25 mouse cellular contexts compared by ENCODE assay signal in the genomic region with DNA sequence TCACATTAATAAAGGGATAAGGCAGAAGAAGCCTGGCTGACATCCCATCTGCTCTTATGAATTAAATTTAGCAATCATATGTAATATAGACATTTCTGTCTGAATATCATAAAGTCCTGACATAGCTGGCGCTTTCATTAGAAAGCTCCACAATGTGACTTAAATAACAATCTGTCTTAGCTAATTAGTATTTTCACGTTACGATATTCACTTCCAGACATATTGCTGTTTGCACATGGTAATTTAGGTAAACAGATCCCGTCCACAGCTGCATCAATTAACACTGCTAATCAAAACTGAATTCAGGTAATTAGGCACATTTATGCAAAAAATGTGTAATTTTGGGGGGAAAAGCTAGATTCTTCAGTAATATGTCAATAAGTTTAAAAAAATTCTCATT.
DNase-seq lines count a peak whose midpoint lies in the region; ATAC-seq lines count a peak whose summit lies in the region.
"Had no signal": no experiment of that assay in that cellular context is flagged by ENCODE, and none has a peak within 500 bp of the region (broad histone marks: within the 10 kb centered on the region; RNA-seq: fewer than 3 reads in every experiment).

No protein-coding gene starts in this region.

- no peaks in the 10 kb centered on the region for H3K27me3 ChIP-seq in forebrain, embryonic 12.5 days
- H3K27me3 ChIP-seq in forebrain, embryonic 10.5 days (ENCODE audit: poor library complexity, severe bottlenecking): peaks cover 39% of the 10 kb centered on the region
- H3K27me3 ChIP-seq in hindbrain, embryonic 14.5 days (ENCODE audit: control insufficient read depth, insufficient read depth, low read length): no peaks in the 10 kb centered on the region
- peaks cover 13% of the 10 kb centered on the region; the same call in 1 of the 2 replicates for H3K27me3 ChIP-seq in hindbrain, embryonic 10.5 days (ENCODE audit: insufficient read depth, poor library complexity, severe bottlenecking)
- 0 out of 2 replicates have a peak, but pooled peaks cover 9% of the 10 kb centered on the region for H3K27me3 ChIP-seq in forebrain, embryonic 15.5 days
- H3K27me3 ChIP-seq: embryonic facial prominence, embryonic 12.5 days; embryonic facial prominence, embryonic 15.5 days; heart, embryonic 12.5 days; heart, embryonic 15.5 days; intestine, embryonic 15.5 days had no signal

- 46% methylated on average over 4 of the region's 4 CpGs for WGBS in forebrain, embryonic 12.5 days
- WGBS in forebrain, embryonic 10.5 days: 85% methylated on average over 4 of the region's 4 CpGs
- WGBS in hindbrain, embryonic 14.5 days: 58% methylated on average over 4 of the region's 4 CpGs
- WGBS in hindbrain, embryonic 10.5 days: 86% methylated on average over 4 of the region's 4 CpGs
- 28% methylated on average over 4 of the region's 4 CpGs for WGBS in forebrain, embryonic 15.5 days

- 0 out of 2 replicates have a peak, but pooled peaks cover 5% of the 10 kb centered on the region for H3K36me3 ChIP-seq in forebrain, embryonic 12.5 days (replicated peaks)
- peaks cover 19% of the 10 kb centered on the region for H3K36me3 ChIP-seq in forebrain, embryonic 10.5 days (replicated peaks)
- H3K36me3 ChIP-seq in hindbrain, embryonic 14.5 days (replicated peaks; ENCODE audit: control insufficient read depth, insufficient read depth): peaks cover 23% of the 10 kb centered on the region
- H3K36me3 ChIP-seq in hindbrain, embryonic 10.5 days: 0 out of 2 replicates have a peak, but pooled peaks cover 9% of the 10 kb centered on the region
- H3K36me3 ChIP-seq in forebrain, embryonic 15.5 days: no peaks in the 10 kb centered on the region
- H3K36me3 ChIP-seq: embryonic facial prominence, embryonic 12.5 days; embryonic facial prominence, embryonic 15.5 days; heart, embryonic 12.5 days; heart, embryonic 15.5 days; intestine, embryonic 15.5 days had no signal

- H3K4me1 ChIP-seq in forebrain, embryonic 12.5 days: peaks cover 19% of the 10 kb centered on the region
- peaks cover 69% of the 10 kb centered on the region for H3K4me1 ChIP-seq in forebrain, embryonic 10.5 days
- H3K4me1 ChIP-seq in hindbrain, embryonic 14.5 days (replicated peaks; ENCODE audit: control insufficient read depth, insufficient read depth, low read length): peaks cover 12% of the 10 kb centered on the region; the same call in 1 of the 2 replicates
- peaks cover 3% of the 10 kb centered on the region for H3K4me1 ChIP-seq in hindbrain, embryonic 10.5 days (replicated peaks)
- H3K4me1 ChIP-seq in forebrain, embryonic 15.5 days: peaks cover 24% of the 10 kb centered on the region
- H3K4me1 ChIP-seq: embryonic facial prominence, embryonic 12.5 days; embryonic facial prominence, embryonic 15.5 days; heart, embryonic 12.5 days; heart, embryonic 15.5 days; intestine, embryonic 15.5 days had no signal

- no peak overlapping the region for H3K9ac ChIP-seq in forebrain, embryonic 12.5 days
- no peak overlapping the region for H3K9ac ChIP-seq in hindbrain, embryonic 14.5 days
- no peak overlapping the region for H3K9ac ChIP-seq in forebrain, embryonic 15.5 days (replicated peaks)
- H3K9ac ChIP-seq: embryonic facial prominence, embryonic 12.5 days; embryonic facial prominence, embryonic 15.5 days; heart, embryonic 12.5 days; heart, embryonic 15.5 days; intestine, embryonic 15.5 days had no signal

- H3K4me3 ChIP-seq in forebrain, embryonic 12.5 days (replicated peaks): no peak overlapping the region
- H3K4me3 ChIP-seq in forebrain, embryonic 10.5 days: no peak overlapping the region
- H3K4me3 ChIP-seq in hindbrain, embryonic 14.5 days (replicated peaks; ENCODE audit: low read length): no peak overlapping the region
- no peak overlapping the region for H3K4me3 ChIP-seq in hindbrain, embryonic 10.5 days
- H3K4me3 ChIP-seq in forebrain, embryonic 15.5 days: no peak overlapping the region
- H3K4me3 ChIP-seq: embryonic facial prominence, embryonic 12.5 days; embryonic facial prominence, embryonic 15.5 days; heart, embryonic 12.5 days; heart, embryonic 15.5 days; intestine, embryonic 15.5 days had no signal

- no peak overlapping the region for H3K4me2 ChIP-seq in forebrain, embryonic 12.5 days
- H3K4me2 ChIP-seq in hindbrain, embryonic 14.5 days (replicated peaks): no peak overlapping the region
- no peak overlapping the region for H3K4me2 ChIP-seq in forebrain, embryonic 15.5 days (replicated peaks)
- H3K4me2 ChIP-seq: embryonic facial prominence, embryonic 12.5 days; embryonic facial prominence, embryonic 15.5 days; heart, embryonic 12.5 days; heart, embryonic 15.5 days; intestine, embryonic 15.5 days had no signal

- no peaks in the 10 kb centered on the region for H3K9me3 ChIP-seq in forebrain, embryonic 12.5 days
- no peaks in the 10 kb centered on the region for H3K9me3 ChIP-seq in forebrain, embryonic 10.5 days
- no peaks in the 10 kb centered on the region for H3K9me3 ChIP-seq in hindbrain, embryonic 14.5 days (ENCODE audit: control insufficient read depth, low read length)
- H3K9me3 ChIP-seq in hindbrain, embryonic 10.5 days: no peaks in the 10 kb centered on the region
- H3K9me3 ChIP-seq in forebrain, embryonic 15.5 days: no peaks in the 10 kb centered on the region
- H3K9me3 ChIP-seq: embryonic facial prominence, embryonic 12.5 days; embryonic facial prominence, embryonic 15.5 days; heart, embryonic 12.5 days; heart, embryonic 15.5 days; intestine, embryonic 15.5 days had no signal

- H3K27ac ChIP-seq in forebrain, embryonic 12.5 days: no peak overlapping the region
- no peak overlapping the region for H3K27ac ChIP-seq in forebrain, embryonic 10.5 days
- peak overlapping the region; percentile 50; the same call in 1 of the 2 replicates for H3K27ac ChIP-seq in hindbrain, embryonic 14.5 days
- H3K27ac ChIP-seq in hindbrain, embryonic 10.5 days: no peak overlapping the region
- H3K27ac ChIP-seq in forebrain, embryonic 15.5 days (replicated peaks): no peak overlapping the region
- H3K27ac ChIP-seq: embryonic facial prominence, embryonic 12.5 days; embryonic facial prominence, embryonic 15.5 days; heart, embryonic 15.5 days; intestine, embryonic 15.5 days had no signal

- peak; percentile 50; the same call in 1 of the 2 replicates for ATAC-seq in forebrain, embryonic 12.5 days (ENCODE audit: low FRiP score)
- ATAC-seq in hindbrain, embryonic 14.5 days (ENCODE audit: low FRiP score): no peak
- ATAC-seq in forebrain, embryonic 15.5 days (replicated peaks): peak; percentile 86
- ATAC-seq: activated CD4-positive, CD25-positive, alpha-beta regulatory T cell, adult 4 months; intestine, embryonic 15.5 days had no signal

- DNase-seq in forebrain, embryonic 10.5 days (ENCODE audit: extremely low spot score, low spot score): no peak
- DNase-seq in hindbrain, embryonic 14.5 days (ENCODE audit: low spot score): no peak
- no peak for DNase-seq in hindbrain, embryonic 10.5 days (ENCODE audit: low spot score)
- no peak for DNase-seq in adrenal gland, postnatal 4 days (ENCODE audit: low spot score in 2 of 2)
- no peak for DNase-seq in frontal cortex, postnatal 10 days (ENCODE audit: low spot score in 2 of 2)
- DNase-seq: adrenal gland, adult 8-10 months; adrenal gland, postnatal 25 days; cerebellum, adult 11 months; cerebellum, adult 2 months; cerebellum, adult 9-11 months; cerebellum, postnatal 25 days; gastrocnemius, postnatal 25 days; heart, adult 18-20 months; heart, postnatal 10 days; heart, postnatal 36 days; kidney, adult 18-20 months; kidney, adult 9 months had no signal
